Mouse (Mus musculus): ENCODE data around the gene Zscan22. TPM values are rescaled to one million over a fixed set of nuclear protein-coding genes. Genes with fewer than 3 reads are reported as not detected.
"Not testable (repeated sequence)": the region's sequence is repeated elsewhere in the genome, so short reads cannot be mapped to it uniquely, and the experiment has no call there.

The Zscan22 gene
- polyA plus RNA-seq, 1 experiment: 8.4 TPM

GRCm38 (mm10) chr7:12926316-12926715 is 28.7 kb downstream of the Zscan22 start:
- no peak for DNase-seq
- peaks cover 4% of the 10 kb centered on the region; the same call in 1 of the 2 replicates for H3K4me1 ChIP-seq (ENCODE audit: control insufficient read depth, insufficient read depth, low read length)
- WGBS: 80% methylated on average over 7 of the region's 7 CpGs
- TF ChIP-seq CTCF (IDR thresholded peaks at IDR 0.05; ENCODE audit: insufficient read depth, low read length): no peak
- TF ChIP-seq POLR2A (IDR thresholded peaks at IDR 0.05; ENCODE audit: borderline replicate concordance, extremely low read depth, low read depth, low read length): no peak
- H3K4me3 ChIP-seq (replicated peaks; ENCODE audit: extremely low read depth, low read depth, low read length): no peak overlapping the region

GRCm38 (mm10) chr7:12927191-12927680 is 29.6 kb downstream of the Zscan22 start, which contains the start of gene Rnf225:
Gene Rnf225 (plus strand): TSS chr7:12927416.
- H3K4me3 ChIP-seq (replicated peaks; ENCODE audit: extremely low read depth, low read depth, low read length): peak within 1 kb of the TSS; percentile 44
- TF ChIP-seq CTCF (IDR thresholded peaks at IDR 0.05; ENCODE audit: insufficient read depth, low read length) (no peak), POLR2A (IDR thresholded peaks at IDR 0.05; ENCODE audit: borderline replicate concordance, extremely low read depth, low read depth, low read length) (no peak)
- WGBS: 29% methylated on average over 8 of the region's 8 CpGs
- peaks cover 4% of the 10 kb centered on the region; the same call in 1 of the 2 replicates for H3K4me1 ChIP-seq (ENCODE audit: control insufficient read depth, insufficient read depth, low read length)
- peak; percentile 79 for DNase-seq

GRCm38 (mm10) chr7:12927693-12928589 is 30.3 kb downstream of the Zscan22 start:
- H3K4me1 ChIP-seq (ENCODE audit: control insufficient read depth, insufficient read depth, low read length): peaks cover 4% of the 10 kb centered on the region; the same call in 1 of the 2 replicates
- DNase-seq: peak; percentile 35
- H3K4me3 ChIP-seq (replicated peaks; ENCODE audit: extremely low read depth, low read depth, low read length): peak overlapping the region; percentile 44
- WGBS: 12% methylated on average over 65 of the region's 65 CpGs
- no peak for TF ChIP-seq CTCF (IDR thresholded peaks at IDR 0.05; ENCODE audit: insufficient read depth, low read length)
- no peak for TF ChIP-seq POLR2A (IDR thresholded peaks at IDR 0.05; ENCODE audit: borderline replicate concordance, extremely low read depth, low read depth, low read length)

GRCm38 (mm10) chr7:12933615-12934140 is 36.1 kb downstream of the Zscan22 start:
- WGBS: 78% methylated on average over 4 of the region's 4 CpGs
- no peak for DNase-seq
- H3K4me3 ChIP-seq (replicated peaks; ENCODE audit: extremely low read depth, low read depth, low read length): no peak overlapping the region
- H3K4me1 ChIP-seq (ENCODE audit: control insufficient read depth, insufficient read depth, low read length): no peaks in the 10 kb centered on the region
- TF ChIP-seq POLR2A (IDR thresholded peaks at IDR 0.05; ENCODE audit: borderline replicate concordance, extremely low read depth, low read depth, low read length) (no peak), CTCF (IDR thresholded peaks at IDR 0.05; ENCODE audit: insufficient read depth, low read length) (no peak)

GRCm38 (mm10) chr7:12934808-12935207 is 37.2 kb downstream of the Zscan22 start:
- TF ChIP-seq POLR2A (IDR thresholded peaks at IDR 0.05; ENCODE audit: borderline replicate concordance, extremely low read depth, low read depth, low read length): no peak
- no peak for TF ChIP-seq CTCF (IDR thresholded peaks at IDR 0.05; ENCODE audit: insufficient read depth, low read length)
- Histone ChIP-seq H3K4me1 (ENCODE audit: control insufficient read depth, insufficient read depth, low read length) (no peaks in the 10 kb centered on the region), H3K4me3 (replicated peaks; ENCODE audit: extremely low read depth, low read depth, low read length) (no peak overlapping the region)
- WGBS: 71% methylated on average over 3 of the region's 3 CpGs
- DNase-seq: no peak

GRCm38 (mm10) chr7:12937254-12937803 is 39.7 kb downstream of the Zscan22 start:
- DNase-seq; H3K4me3 ChIP-seq (replicated peaks; ENCODE audit: extremely low read depth, low read depth, low read length); H3K4me1 ChIP-seq (ENCODE audit: control insufficient read depth, insufficient read depth, low read length): not testable (repeated sequence)
- WGBS: 84% methylated on average over 4 of the region's 4 CpGs

- no peak for DNase-seq
- 88% methylated on average over 4 of the region's 4 CpGs for WGBS
- TF ChIP-seq CTCF (IDR thresholded peaks at IDR 0.05; ENCODE audit: insufficient read depth, low read length) (no peak), POLR2A (IDR thresholded peaks at IDR 0.05; ENCODE audit: borderline replicate concordance, extremely low read depth, low read depth, low read length) (no peak)
- Histone ChIP-seq H3K4me3 (replicated peaks; ENCODE audit: extremely low read depth, low read depth, low read length) (no peak overlapping the region), H3K4me1 (ENCODE audit: control insufficient read depth, insufficient read depth, low read length) (no peaks in the 10 kb centered on the region)
These were observed 43.0 kb downstream of the Zscan22 start for GRCm38 (mm10) chr7:12940599-12940998.

GRCm38 (mm10) chr7:12943488-12943887 is 45.9 kb downstream of the Zscan22 start:
- TF ChIP-seq POLR2A (IDR thresholded peaks at IDR 0.05; ENCODE audit: borderline replicate concordance, extremely low read depth, low read depth, low read length): no peak
- TF ChIP-seq CTCF (IDR thresholded peaks at IDR 0.05; ENCODE audit: insufficient read depth, low read length): peak; percentile 38; the same call in 1 of the 2 replicates
- no peaks in the 10 kb centered on the region for H3K4me1 ChIP-seq (ENCODE audit: control insufficient read depth, insufficient read depth, low read length)
- no peak for DNase-seq
- no peak overlapping the region for H3K4me3 ChIP-seq (replicated peaks; ENCODE audit: extremely low read depth, low read depth, low read length)

- peak overlapping the region; percentile 85 for H3K4me3 ChIP-seq (replicated peaks; ENCODE audit: extremely low read depth, low read depth, low read length)
These were observed 51.6 kb downstream of the Zscan22 start for GRCm38 (mm10) chr7:12949032-12949871.

More at GRCm38 (mm10) chr7:12949032-12949871, 51.6 kb downstream of the Zscan22 start:
- peak; percentile 87 for DNase-seq
- WGBS: 4% methylated on average over 35 of the region's 35 CpGs
- peaks cover 6% of the 10 kb centered on the region; the same call in 1 of the 2 replicates for H3K4me1 ChIP-seq (ENCODE audit: control insufficient read depth, insufficient read depth, low read length)
- TF ChIP-seq CTCF (IDR thresholded peaks at IDR 0.05; ENCODE audit: insufficient read depth, low read length) (no peak), POLR2A (IDR thresholded peaks at IDR 0.05; ENCODE audit: borderline replicate concordance, extremely low read depth, low read depth, low read length) (peak; percentile 71; the same call in 1 of the 2 replicates)
